Mouse (Mus musculus) urinary bladder, postnatal 0 days (tissue): ENCODE data around the gene 1700122O11Rik. TPM values are rescaled to one million over a fixed set of nuclear protein-coding genes. Genes with fewer than 3 reads are reported as not detected.

Source experiments
- polyA plus RNA-seq: library from polyadenylated mRNA; unstranded; fragments of >200 nt; fragmentation: Nextera tagmentation; extraction: Ambion mirVana; gene quantifications from 2 replicates; pipeline ENCODE4 v1.2.1, GENCODE M21; 2015

1700122O11Rik gene
- polyA plus RNA-seq, result not detected in 2 replicates

GRCm38 (mm10) chr17:48038193-48038592, at the start of gene 1700122O11Rik:
TSS of gene 1700122O11Rik (minus strand) at chr17:48038293.

Other genes with a start within 250 kb of the 1700122O11Rik start
- 3.5 and 3.9 TPM in 2 replicates for gene Mdfi, start 203.6 kb downstream of the 1700122O11Rik start, polyA plus RNA-seq
- 9.2 and 9.3 TPM in 2 replicates for gene Foxp4, start 113.6 kb downstream of the 1700122O11Rik start, polyA plus RNA-seq
- gene 1700067P10Rik, start 51.0 kb upstream of the 1700122O11Rik start, polyA plus RNA-seq, result not detected in 2 replicates
- 0.08 TPM in 1 of 2 replicates, not detected in the other for gene 9830107B12Rik, start 108.0 kb upstream of the 1700122O11Rik start, polyA plus RNA-seq
- gene A530064D06Rik, start 129.0 kb upstream of the 1700122O11Rik start, polyA plus RNA-seq, result 0.48 and 3.5 TPM in 2 replicates
- 0.49 and 6.2 TPM in 2 replicates for gene Trem1, start 194.5 kb upstream of the 1700122O11Rik start, polyA plus RNA-seq
- 0.17 and 1.5 TPM in 2 replicates for gene Trem3, start 209.5 kb upstream of the 1700122O11Rik start, polyA plus RNA-seq
- gene Treml4, start 226.0 kb upstream of the 1700122O11Rik start, polyA plus RNA-seq, result 0.18 TPM in 1 of 2 replicates, not detected in the other